Mouse (Mus musculus) neutrophil, adult 5-6 weeks (primary cell): ENCODE data around the gene Utp4. TPM values are rescaled to one million over a fixed set of nuclear protein-coding genes. Genes with fewer than 3 reads are reported as not detected.

Experiments
- total RNA-seq: library from RNA; stranded (forward); fragments of 200-1000 nt; gene quantifications from 2 replicates; pipeline ENCODE4 v1.2.3, GENCODE M21; 2017

Gene Utp4
- total RNA-seq, 1 experiment from 2014 or later: 13.8 TPM

Other genes starting within 250 kb of the Utp4 start
- 11.9 and 12.9 TPM in 2 replicates for gene Tango6, start 210.6 kb upstream of the Utp4 start, total RNA-seq
- 0.23 and 0.49 TPM in 2 replicates for gene Has3, start 23.4 kb upstream of the Utp4 start, total RNA-seq
- 19.8 and 25.8 TPM in 2 replicates for gene Sntb2, start 42.1 kb downstream of the Utp4 start, total RNA-seq
- gene Vps4a, start 137.6 kb downstream of the Utp4 start, total RNA-seq: 39.0 and 42.0 TPM in 2 replicates
- 18.9 and 22.1 TPM in 2 replicates for gene Pdf, start 155.0 kb downstream of the Utp4 start, total RNA-seq
- gene Cog8, start 163.1 kb downstream of the Utp4 start, total RNA-seq: 27.3 and 29.6 TPM in 2 replicates
- 15.5 and 16.4 TPM in 2 replicates for gene Nip7, start 163.2 kb downstream of the Utp4 start, total RNA-seq
- gene Tmed6, start 172.0 kb downstream of the Utp4 start, total RNA-seq: not detected in 2 replicates
- 27.8 and 30.0 TPM in 2 replicates for gene Terf2, start 202.9 kb downstream of the Utp4 start, total RNA-seq